Mouse (Mus musculus): Measurements from ENCODE around the gene Sirt2. TPM values are rescaled to one million over a fixed set of nuclear protein-coding genes. Genes with fewer than 3 reads are reported as not detected.

Sirt2 gene
- total and polyA plus RNA-seq, 2 experiments from 2014 or later = 49.6 to 105 TPM

DNA sequence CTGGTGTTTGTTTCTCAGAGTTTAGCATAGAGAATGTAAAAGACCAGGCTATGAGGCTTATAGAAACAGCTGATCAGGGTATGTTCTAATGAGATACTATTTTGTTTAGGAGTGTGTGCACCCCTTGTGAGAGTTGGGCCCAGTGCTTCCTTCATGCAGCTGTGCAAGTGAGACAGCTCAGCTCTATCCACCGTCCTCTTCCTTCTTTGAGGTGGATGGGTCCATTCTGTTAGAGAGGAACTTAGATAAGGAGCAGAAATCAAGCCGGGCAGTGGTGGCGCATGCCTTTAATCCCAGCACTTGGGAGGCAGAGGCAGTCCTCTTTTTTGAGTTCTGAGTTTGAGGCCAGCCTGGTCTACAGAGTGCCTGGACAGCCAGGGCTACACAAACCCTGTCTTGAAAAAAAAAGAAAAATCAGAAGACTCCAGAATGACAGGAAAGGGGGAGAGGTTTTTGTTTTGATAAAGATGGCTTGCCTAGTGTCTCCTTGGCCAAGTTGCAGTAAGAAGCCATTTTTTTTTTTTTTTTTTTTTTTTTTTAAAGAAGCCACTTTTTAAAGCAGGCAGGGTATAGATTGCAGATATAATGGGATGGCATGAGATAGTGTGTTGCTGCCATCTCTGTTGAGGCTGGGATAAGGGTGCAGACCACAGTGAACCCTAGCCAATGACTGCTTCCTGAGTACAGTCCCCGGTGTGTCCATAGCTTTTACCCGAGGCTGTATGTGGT lies 47.9 kb downstream of the Sirt2 start:
- TF ChIP-seq CTCF (IDR thresholded peaks at IDR 0.05; ENCODE audit: low read depth) = no peak
- H3K9me3 ChIP-seq (ENCODE audit: low read length) = no peaks in the 10 kb centered on the region
- no peaks in the 10 kb centered on the region for H3K27me3 ChIP-seq (ENCODE audit: insufficient read depth, low read length)
- no peak overlapping the region for H3K27ac ChIP-seq (ENCODE audit: low read depth, low read length)
- DNase-seq (no peak), ATAC-seq (no peak)
- 90% methylated on average over 5 of the region's 5 CpGs for WGBS
- H3K4me3 ChIP-seq (ENCODE audit: low read depth, low read length) = no peak overlapping the region
- H3K36me3 ChIP-seq (ENCODE audit: insufficient read depth) = peaks cover 62% of the 10 kb centered on the region
- peaks cover 11% of the 10 kb centered on the region for H3K4me1 ChIP-seq (ENCODE audit: insufficient read depth)
- no peak overlapping the region for H3K9ac ChIP-seq
- H3K4me2 ChIP-seq (ENCODE audit: low read depth) = no peak overlapping the region

DNA sequence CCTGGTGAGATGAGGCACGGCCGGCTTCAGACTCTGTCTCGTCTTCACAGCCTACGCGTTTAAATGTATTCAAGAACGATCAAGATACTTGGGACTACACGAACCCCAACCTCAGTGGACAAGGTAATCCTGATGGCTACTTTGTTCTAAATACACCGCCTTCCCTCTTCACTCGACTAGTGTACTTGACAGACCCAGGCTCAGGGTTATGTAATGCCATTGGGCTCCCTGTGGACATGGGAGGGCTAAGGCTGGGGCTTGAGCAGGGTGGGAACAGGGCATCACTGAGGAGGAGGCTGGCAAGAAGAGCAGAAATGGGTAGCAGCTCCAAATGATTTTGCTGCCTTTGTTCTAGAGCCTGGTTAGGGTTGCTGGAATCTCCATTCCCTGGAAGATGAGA lies 48.7 kb downstream of the Sirt2 start:
- no peak for TF ChIP-seq CTCF (IDR thresholded peaks at IDR 0.05; ENCODE audit: low read depth)
- no peak for DNase-seq
- Histone ChIP-seq H3K4me3 (ENCODE audit: low read depth, low read length) (no peak overlapping the region), H3K4me2 (ENCODE audit: low read depth) (no peak overlapping the region), H3K9ac (no peak overlapping the region), H3K27me3 (ENCODE audit: insufficient read depth, low read length) (no peaks in the 10 kb centered on the region), H3K9me3 (ENCODE audit: low read length) (no peaks in the 10 kb centered on the region), H3K36me3 (ENCODE audit: insufficient read depth) (peaks cover 70% of the 10 kb centered on the region), H3K27ac (ENCODE audit: low read depth, low read length) (no peak overlapping the region), H3K4me1 (ENCODE audit: insufficient read depth) (peaks cover 11% of the 10 kb centered on the region)
- ATAC-seq = no peak
- WGBS = 92% methylated on average over 9 of the region's 9 CpGs

DNA sequence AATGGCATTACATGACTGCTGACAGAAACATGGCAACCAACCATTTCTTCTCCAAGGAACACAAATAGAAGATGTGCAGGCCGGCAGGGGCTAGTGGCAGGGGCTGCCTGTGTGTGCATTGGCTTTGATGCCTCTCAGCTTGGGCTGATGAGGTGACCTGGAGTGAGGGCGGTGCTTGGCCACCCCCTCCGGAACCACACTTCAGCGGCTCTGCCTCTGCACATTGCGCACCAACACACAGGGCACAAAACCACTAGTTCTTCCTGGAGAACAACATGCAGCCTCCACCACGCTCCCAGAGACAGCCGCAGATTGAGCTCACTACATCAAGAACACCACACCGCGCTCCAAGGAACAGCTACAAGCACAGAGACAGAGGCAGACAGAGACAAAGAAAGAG lies 49.7 kb downstream of the Sirt2 start:
- Histone ChIP-seq H3K9ac (no peak overlapping the region), H3K36me3 (ENCODE audit: insufficient read depth) (peaks cover 79% of the 10 kb centered on the region), H3K4me1 (ENCODE audit: insufficient read depth) (peaks cover 11% of the 10 kb centered on the region), H3K9me3 (ENCODE audit: low read length) (no peaks in the 10 kb centered on the region), H3K4me3 (ENCODE audit: low read depth, low read length) (no peak overlapping the region), H3K27me3 (ENCODE audit: insufficient read depth, low read length) (no peaks in the 10 kb centered on the region), H3K4me2 (ENCODE audit: low read depth) (no peak overlapping the region), H3K27ac (ENCODE audit: low read depth, low read length) (no peak overlapping the region)
- WGBS = 80% methylated on average over 9 of the region's 9 CpGs
- ATAC-seq (no peak), DNase-seq (no peak)
- TF ChIP-seq CTCF (IDR thresholded peaks at IDR 0.05; ENCODE audit: low read depth) = no peak

DNA sequence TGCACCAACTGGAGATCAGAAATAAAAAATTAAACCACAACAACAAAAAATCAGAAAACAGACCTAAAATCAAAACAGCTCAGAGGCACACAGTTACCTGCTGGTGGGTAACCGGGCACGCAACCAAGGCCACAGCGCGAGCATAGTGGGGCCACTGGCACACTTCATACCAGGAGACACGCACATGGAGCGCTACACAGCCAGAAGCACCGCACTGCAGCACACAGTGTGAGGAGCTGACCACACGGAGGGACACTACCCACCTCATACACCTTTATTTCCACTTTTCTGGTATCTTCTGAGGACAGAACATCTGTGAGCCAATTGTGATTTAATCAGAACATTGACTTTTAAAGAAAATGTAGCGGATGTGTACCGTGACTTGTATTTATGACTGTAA lies 50.4 kb downstream of the Sirt2 start:
- Histone ChIP-seq H3K4me2 (ENCODE audit: low read depth) (no peak overlapping the region), H3K9me3 (ENCODE audit: low read length) (no peaks in the 10 kb centered on the region), H3K27me3 (ENCODE audit: insufficient read depth, low read length) (no peaks in the 10 kb centered on the region), H3K9ac (no peak overlapping the region), H3K4me1 (ENCODE audit: insufficient read depth) (peaks cover 11% of the 10 kb centered on the region), H3K36me3 (ENCODE audit: insufficient read depth) (peaks cover 86% of the 10 kb centered on the region), H3K4me3 (ENCODE audit: low read depth, low read length) (no peak overlapping the region), H3K27ac (ENCODE audit: low read depth, low read length) (no peak overlapping the region)
- 88% methylated on average over 10 of the region's 10 CpGs for WGBS
- DNase-seq (no peak), ATAC-seq (no peak)
- no peak for TF ChIP-seq CTCF (IDR thresholded peaks at IDR 0.05; ENCODE audit: low read depth)

DNA sequence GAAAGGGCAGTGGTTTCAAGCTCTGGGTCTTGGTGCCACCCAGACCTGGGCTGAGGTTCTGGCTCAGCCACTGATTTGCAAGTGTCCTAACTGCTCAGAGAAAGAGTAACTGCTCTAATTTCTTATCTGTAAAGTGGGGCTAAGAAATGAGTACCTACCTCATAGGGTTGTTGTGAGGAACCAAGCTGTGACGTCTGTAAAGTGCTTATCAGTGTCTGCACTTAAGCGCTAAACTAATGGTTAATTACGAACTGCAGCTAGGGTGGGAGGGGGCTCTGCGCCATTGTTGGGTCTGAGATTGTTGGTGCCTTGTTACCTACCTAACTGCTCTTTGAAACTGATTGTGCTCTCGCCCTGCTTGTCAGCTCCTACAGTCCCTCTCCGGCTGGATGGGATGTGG lies 51.0 kb downstream of the Sirt2 start:
- WGBS = 50% methylated on average over 6 of the region's 6 CpGs
- H3K27ac ChIP-seq (ENCODE audit: low read depth, low read length) = no peak overlapping the region
- no peak for DNase-seq

DNA sequence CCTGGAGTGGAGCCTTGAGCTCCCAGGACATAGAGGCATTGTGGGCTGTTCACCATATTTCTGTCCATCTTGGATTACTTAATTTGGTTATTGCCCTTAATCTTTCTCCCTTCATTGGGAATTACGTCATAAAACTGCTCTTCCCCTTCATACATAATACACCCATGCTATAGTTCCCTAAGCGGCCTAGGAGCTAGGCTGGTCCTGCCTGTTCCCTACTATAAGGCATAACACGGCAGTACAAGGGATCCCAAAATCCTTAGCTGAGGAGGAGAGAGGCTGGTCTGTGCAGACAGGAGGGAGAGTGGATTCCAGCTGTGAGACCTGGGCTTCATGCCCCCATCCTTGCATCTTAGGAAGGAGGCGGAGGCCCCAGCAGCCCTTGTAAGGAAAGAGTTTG lies 51.4 kb downstream of the Sirt2 start:
- Histone ChIP-seq H3K9me3 (ENCODE audit: low read length) (no peaks in the 10 kb centered on the region), H3K36me3 (ENCODE audit: insufficient read depth) (peaks cover 96% of the 10 kb centered on the region), H3K4me3 (ENCODE audit: low read depth, low read length) (no peak overlapping the region), H3K4me2 (ENCODE audit: low read depth) (no peak overlapping the region), H3K27me3 (ENCODE audit: insufficient read depth, low read length) (no peaks in the 10 kb centered on the region), H3K4me1 (ENCODE audit: insufficient read depth) (0 out of 2 replicates have a peak, but pooled peaks cover under 1% of the 10 kb centered on the region), H3K9ac (no peak overlapping the region), H3K27ac (ENCODE audit: low read depth, low read length) (no peak overlapping the region)
- TF ChIP-seq CTCF (IDR thresholded peaks at IDR 0.05; ENCODE audit: low read depth) = no peak
- WGBS = 78% methylated on average over 4 of the region's 4 CpGs
- no peak for ATAC-seq
- DNase-seq = no peak

More for the DNA sequence above, 51.0 kb downstream of the Sirt2 start:
- H3K36me3 ChIP-seq (ENCODE audit: insufficient read depth) = peaks cover 92% of the 10 kb centered on the region
- ATAC-seq = no peak
- H3K27me3 ChIP-seq (ENCODE audit: insufficient read depth, low read length) = no peaks in the 10 kb centered on the region
- H3K4me3 ChIP-seq (ENCODE audit: low read depth, low read length) = no peak overlapping the region
- no peak for TF ChIP-seq CTCF (IDR thresholded peaks at IDR 0.05; ENCODE audit: low read depth)
- H3K4me2 ChIP-seq (ENCODE audit: low read depth) = no peak overlapping the region
- peaks cover 5% of the 10 kb centered on the region; the same call in 1 of the 2 replicates for H3K4me1 ChIP-seq (ENCODE audit: insufficient read depth)
- H3K9me3 ChIP-seq (ENCODE audit: low read length) = no peaks in the 10 kb centered on the region
- no peak overlapping the region for H3K9ac ChIP-seq

DNA sequence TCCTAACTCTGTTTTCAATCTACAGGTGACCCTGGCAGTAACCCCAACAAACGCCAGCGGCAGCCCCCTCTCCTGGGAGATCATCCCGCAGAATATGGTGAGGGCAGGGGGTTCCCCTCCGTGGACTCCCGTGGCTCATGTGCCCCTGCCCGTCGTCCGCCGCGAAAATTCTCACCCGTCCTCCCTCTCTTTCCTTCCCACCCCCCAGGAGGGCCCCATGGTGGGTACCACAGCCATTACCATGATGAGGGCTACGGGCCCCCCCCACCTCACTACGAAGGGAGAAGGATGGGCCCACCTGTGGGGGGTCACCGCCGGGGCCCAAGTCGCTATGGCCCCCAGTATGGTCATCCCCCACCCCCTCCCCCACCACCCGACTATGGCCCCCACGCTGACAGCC lies 51.9 kb downstream of the Sirt2 start:
- 82% methylated on average over 18 of the region's 18 CpGs for WGBS
- peaks cover 96% of the 10 kb centered on the region for H3K36me3 ChIP-seq (ENCODE audit: insufficient read depth)
- H3K4me2 ChIP-seq (ENCODE audit: low read depth) = no peak overlapping the region
- DNase-seq (no peak), ATAC-seq (no peak)
- no peaks in the 10 kb centered on the region for H3K9me3 ChIP-seq (ENCODE audit: low read length)
- no peak overlapping the region for H3K4me3 ChIP-seq (ENCODE audit: low read depth, low read length)
- no peak overlapping the region for H3K27ac ChIP-seq (ENCODE audit: low read depth, low read length)
- no peak for TF ChIP-seq CTCF (IDR thresholded peaks at IDR 0.05; ENCODE audit: low read depth)
- H3K4me1 ChIP-seq (ENCODE audit: insufficient read depth) = no peaks in the 10 kb centered on the region
- H3K9ac ChIP-seq = no peak overlapping the region
- no peaks in the 10 kb centered on the region for H3K27me3 ChIP-seq (ENCODE audit: insufficient read depth, low read length)
